Mouse (Mus musculus) erythroblast, embryonic 14.5 days (primary cell): ENCODE measurements around the gene Txnl4b.

Experiments used
- GATA1 ChIP-seq: IDR thresholded peaks from 2 replicates; pipeline ENCODE4 v1.6.1; 2012; ENCODE audit warnings: low read length, inconsistent platforms, mixed read lengths
- TAL1 ChIP-seq: IDR thresholded peaks from 3 replicates; pipeline ENCODE4 v1.6.1; 2012; ENCODE audit warnings: low read length, inconsistent platforms, mixed read lengths

DNA sequence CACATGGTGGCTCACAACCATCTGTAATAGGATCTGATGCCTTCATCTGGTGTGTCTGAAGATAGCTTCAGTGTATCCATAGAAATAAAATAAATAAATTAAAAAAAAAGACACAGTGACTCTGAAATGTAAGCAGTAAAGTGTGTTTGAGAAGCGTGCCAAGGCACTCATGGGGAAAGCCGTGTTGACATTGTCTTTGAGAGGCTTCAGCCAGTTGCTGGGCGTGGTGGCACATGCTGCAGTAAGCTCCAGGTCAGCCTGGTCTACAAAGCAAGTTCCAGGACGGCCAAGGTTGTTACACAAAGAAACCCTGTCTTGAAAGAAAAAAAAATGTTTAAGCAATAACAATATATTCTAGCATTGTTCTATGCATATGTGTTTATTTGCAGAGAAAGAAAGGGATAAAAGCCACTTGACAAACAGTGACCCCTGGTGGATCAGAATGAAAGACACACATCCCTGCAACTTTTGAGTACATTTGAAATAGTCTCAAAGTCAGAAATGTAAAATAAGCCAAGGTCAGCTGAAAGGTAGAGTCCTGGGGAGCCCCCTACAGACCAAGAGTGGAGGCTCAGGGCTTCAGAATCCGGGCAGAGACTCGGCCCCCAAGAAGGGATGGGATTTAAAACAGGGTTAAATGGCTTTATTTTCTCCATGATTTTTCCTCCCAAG is 27.6 kb downstream of the Txnl4b start:
- TF ChIP-seq GATA1 (no peak), TAL1 (no peak)
